Mouse (Mus musculus) kidney, adult 2 months (tissue): ENCODE measurements at regions not wholly inside any gene's neighbourhood (a gene's known extent, or its start where the extent isn't known, plus 50 kb on each side); places are given as distances from the start of the nearest gene placed in this dataset.

Experiments used
- CTCF ChIP-seq: fragments of 200-500 bp; conservative IDR thresholded peaks from 2 replicates; pipeline ENCODE4 v1.5.1; 2011; ENCODE audit warnings: low read depth, mild to moderate bottlenecking, control low read depth, low read length, moderate library complexity, mixed read lengths; ENCODE audit not compliant: insufficient read depth, insufficient read length
- POLR2A ChIP-seq: fragments of 200-500 bp; IDR thresholded peaks from one replicate; pipeline ENCODE4 v1.6.1; 2011; ENCODE audit warnings: low read depth, low read length, control low read depth

DNA sequence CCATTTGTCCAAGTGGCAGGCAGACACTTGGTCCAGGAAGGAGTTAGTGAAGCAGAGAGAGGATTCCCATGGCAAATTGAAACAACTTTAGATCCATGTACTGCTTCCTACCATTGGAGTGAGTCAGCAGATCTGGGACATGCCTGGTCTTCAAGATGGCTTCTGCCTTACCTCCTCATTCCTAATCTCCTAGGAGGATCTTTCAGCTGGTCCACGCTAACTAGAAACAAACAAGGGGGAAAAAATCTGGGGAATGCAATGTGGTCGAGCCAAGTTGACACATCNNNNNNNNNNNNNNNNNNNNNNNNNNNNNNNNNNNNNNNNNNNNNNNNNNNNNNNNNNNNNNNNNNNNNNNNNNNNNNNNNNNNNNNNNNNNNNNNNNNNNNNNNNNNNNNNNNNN, 549.4 kb downstream of the Synb start:
- TF ChIP-seq CTCF = no peak
- TF ChIP-seq POLR2A = no peak
